Mouse (Mus musculus) embryonic facial prominence, embryonic 14.5 days (tissue): ENCODE results near the gene Msh5. TPM values are rescaled to one million over a fixed set of nuclear protein-coding genes. Genes with fewer than 3 reads are reported as not detected.
A peak's percentile ranks its signal among the peaks of the same experiment; 100 is the strongest.
"Not testable (repeated sequence)": the region's sequence is repeated elsewhere in the genome, so short reads cannot be mapped to it uniquely, and the experiment has no call there.

ENCODE experiments used
- ATAC-seq: fragments of 200-750 bp; cut with Nextera tagmentation; 2 replicates; pipeline ENCODE4 v1.8.0; 2017; ENCODE audit warnings: low read depth, moderate number of reproducible peaks, moderate TSS enrichment
- DNase-seq: peaks from one replicate; pipeline ENCODE4 v3.0.0-alpha.2; 2015; ENCODE audit warnings: low spot score
- H3K27ac ChIP-seq: fragments of 300-500 bp; sonication (generic); replicated peaks from 2 replicates; pipeline ENCODE4 v1.5.1; 2014; ENCODE audit warnings: low read depth, mild to moderate bottlenecking, low read length, moderate library complexity
- H3K27me3 ChIP-seq: fragments of 300-500 bp; sonication (generic); replicated peaks from 2 replicates; pipeline ENCODE4 v1.6.1; 2014; ENCODE audit warnings: low read length; ENCODE audit not compliant: control insufficient read depth, insufficient read depth
- H3K36me3 ChIP-seq: fragments of 300-500 bp; sonication (generic); 2 replicates; pipeline ENCODE4 v1.6.1; 2014; ENCODE audit warnings: low read length, mixed read lengths; ENCODE audit not compliant: control insufficient read depth, insufficient read depth
- H3K4me1 ChIP-seq: fragments of 300-500 bp; sonication (generic); 2 replicates; pipeline ENCODE4 v1.6.1; 2014; ENCODE audit warnings: antibody characterized with exemption, low read length; ENCODE audit not compliant: control insufficient read depth, insufficient read depth
- H3K4me2 ChIP-seq: fragments of 300-500 bp; sonication (generic); 2 replicates; pipeline ENCODE4 v1.6.1; 2014; ENCODE audit warnings: low read depth, mild to moderate bottlenecking, low read length, moderate library complexity, mixed read lengths
- H3K4me3 ChIP-seq: fragments of 300-500 bp; sonication (generic); 2 replicates; pipeline ENCODE4 v1.5.1; 2014; ENCODE audit warnings: low read depth, mild to moderate bottlenecking, low read length
- H3K9ac ChIP-seq: fragments of 300-500 bp; sonication (generic); 2 replicates; pipeline ENCODE4 v1.6.1; 2014; ENCODE audit warnings: low read depth, mild to moderate bottlenecking, low read length, moderate library complexity, mixed read lengths
- H3K9me3 ChIP-seq: fragments of 300-500 bp; sonication (generic); 2 replicates; pipeline ENCODE4 v1.6.1; 2016; ENCODE audit warnings: low read length; ENCODE audit not compliant: control insufficient read depth
- WGBS: fragments of 180-500 bp; shearing (Covaris S2); extraction: QIAGEN DNeasy Blood & Tissue Kit; methylation state at CpG from one replicate; pipeline ENCODE4 v1.1.7; 2014; 5-methylcytosine and 5-hydroxymethylcytosine counted together
- polyA plus RNA-seq: library from polyadenylated mRNA; unstranded; fragments of >200 nt; fragmentation: Nextera tagmentation; extraction: Ambion mirVana; gene quantifications from 2 replicates; pipeline ENCODE4 v1.2.1, GENCODE M21; 2014

The Msh5 gene
- polyA plus RNA-seq, 1 experiment from 2014 or later = 2.5 TPM

GRCm38 (mm10) chr17:35016376-35016775 lies 30.2 kb downstream of the Msh5 start, which contains the start of gene Vwa7:
Gene Vwa7 (plus strand): TSS chr17:35016579.
- no peak within 1 kb of the TSS for H3K4me3 ChIP-seq
- ATAC-seq = peak; percentile 41
- H3K4me2 ChIP-seq = no peak within 1 kb of the TSS
- DNase-seq = peak; percentile 58
- H3K36me3 ChIP-seq = peaks cover 55% of the 10 kb centered on the region
- WGBS = 48% methylated on average over 11 of the region's 12 CpGs
- H3K9ac ChIP-seq = peak within 1 kb of the TSS; percentile 37; the same call in 1 of the 2 replicates
- no peaks in the 10 kb centered on the region for H3K4me1 ChIP-seq
- no peaks in the 10 kb centered on the region for H3K9me3 ChIP-seq
- H3K27me3 ChIP-seq = no peaks in the 10 kb centered on the region
- no peak within 1 kb of the TSS for H3K27ac ChIP-seq

DNA sequence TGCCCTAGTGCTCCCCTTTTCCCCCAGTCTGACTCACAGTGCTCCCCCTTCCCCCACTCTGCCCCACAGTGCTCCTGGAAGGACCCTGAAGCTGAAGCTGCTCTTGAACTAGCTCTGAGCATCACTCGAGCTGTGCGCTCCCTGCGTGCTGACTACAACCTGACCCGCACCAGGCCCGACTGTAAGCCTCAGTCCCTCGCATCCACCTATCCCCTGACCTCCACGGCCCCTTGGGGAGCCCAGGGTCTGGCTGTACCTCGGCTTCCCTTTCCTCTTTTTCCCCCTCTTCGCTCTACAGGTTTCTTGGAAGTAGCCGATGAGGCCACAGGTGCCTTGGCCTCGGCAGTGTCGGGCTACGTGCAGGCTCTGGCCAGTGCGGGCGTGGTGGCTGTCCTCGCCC lies 31.2 kb downstream of the Msh5 start:
- no peak for ATAC-seq

DNA sequence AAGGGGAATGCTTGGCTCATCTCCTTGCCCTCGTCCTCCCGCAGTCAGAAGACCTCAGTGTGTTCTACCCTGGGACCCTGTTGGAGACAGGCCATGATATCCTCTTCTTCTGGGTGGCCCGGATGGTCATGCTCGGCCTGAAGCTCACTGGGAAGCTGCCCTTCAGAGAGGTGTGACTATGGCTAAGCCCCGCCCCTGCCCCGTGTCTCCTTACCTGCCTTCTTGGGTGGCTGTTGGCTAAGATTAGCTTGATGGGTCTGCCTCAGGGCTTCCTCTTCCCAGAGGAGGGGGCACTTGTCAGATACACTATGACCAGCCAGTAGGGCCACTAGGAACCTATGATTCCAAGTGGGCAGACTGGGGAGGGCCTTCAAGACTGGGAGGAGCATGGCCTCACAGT lies 33.3 kb downstream of the Msh5 start:
- Histone ChIP-seq H3K27ac (no peak overlapping the region), H3K4me3 (no peak overlapping the region), H3K9ac (no peak overlapping the region), H3K27me3 (no peaks in the 10 kb centered on the region), H3K9me3 (no peaks in the 10 kb centered on the region), H3K4me1 (no peaks in the 10 kb centered on the region), H3K4me2 (no peak overlapping the region), H3K36me3 (peaks cover 86% of the 10 kb centered on the region)
- WGBS = 76% methylated on average over 6 of the region's 6 CpGs
- no peak for DNase-seq
- no peak for ATAC-seq

More for the DNA sequence above, 31.2 kb downstream of the Msh5 start:
- Histone ChIP-seq H3K4me2 (no peak overlapping the region), H3K4me3 (no peak overlapping the region), H3K36me3 (peaks cover 66% of the 10 kb centered on the region), H3K27ac (no peak overlapping the region), H3K9me3 (no peaks in the 10 kb centered on the region), H3K27me3 (no peaks in the 10 kb centered on the region), H3K4me1 (no peaks in the 10 kb centered on the region), H3K9ac (no peak overlapping the region)
- no peak for DNase-seq
- WGBS = 90% methylated on average over 16 of the region's 16 CpGs

- H3K4me1 ChIP-seq = no peaks in the 10 kb centered on the region
- no peak overlapping the region for H3K9ac ChIP-seq
- H3K36me3 ChIP-seq = peaks cover 93% of the 10 kb centered on the region
- ATAC-seq = no peak
- H3K27ac ChIP-seq = no peak overlapping the region
- no peak overlapping the region for H3K4me3 ChIP-seq
- no peak for DNase-seq
- 85% methylated on average over 12 of the region's 13 CpGs for WGBS
- H3K9me3 ChIP-seq = no peaks in the 10 kb centered on the region
- H3K4me2 ChIP-seq = no peak overlapping the region
- H3K27me3 ChIP-seq = no peaks in the 10 kb centered on the region
These were observed 34.1 kb downstream of the Msh5 start for GRCm38 (mm10) chr17:35012430-35012829.

DNA sequence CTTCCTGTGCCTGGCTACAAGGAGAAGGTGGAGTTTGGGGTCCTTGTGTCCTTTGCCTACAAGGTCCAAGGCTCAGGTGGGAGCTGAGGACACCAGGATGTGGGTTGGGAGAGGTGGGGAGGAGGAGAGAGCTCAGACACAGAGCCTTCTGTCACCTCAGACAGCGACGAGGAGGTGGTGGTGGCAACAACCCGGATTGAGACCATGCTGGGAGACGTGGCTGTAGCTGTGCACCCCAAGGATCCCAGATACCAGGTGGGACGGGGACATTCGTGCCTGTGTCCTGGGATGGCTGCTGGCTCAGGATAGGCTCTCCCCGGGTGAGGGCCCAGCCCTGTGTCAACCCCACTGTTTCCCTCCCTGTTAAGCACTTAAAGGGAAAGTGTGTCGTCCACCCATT lies 35.1 kb downstream of the Msh5 start:
- Histone ChIP-seq H3K9me3 (no peaks in the 10 kb centered on the region), H3K27me3 (no peaks in the 10 kb centered on the region), H3K4me3 (no peak overlapping the region), H3K9ac (no peak overlapping the region), H3K4me1 (no peaks in the 10 kb centered on the region), H3K36me3 (peaks cover 98% of the 10 kb centered on the region), H3K4me2 (no peak overlapping the region), H3K27ac (no peak overlapping the region)
- WGBS = 90% methylated on average over 8 of the region's 8 CpGs
- no peak for ATAC-seq
- no peak for DNase-seq

DNA sequence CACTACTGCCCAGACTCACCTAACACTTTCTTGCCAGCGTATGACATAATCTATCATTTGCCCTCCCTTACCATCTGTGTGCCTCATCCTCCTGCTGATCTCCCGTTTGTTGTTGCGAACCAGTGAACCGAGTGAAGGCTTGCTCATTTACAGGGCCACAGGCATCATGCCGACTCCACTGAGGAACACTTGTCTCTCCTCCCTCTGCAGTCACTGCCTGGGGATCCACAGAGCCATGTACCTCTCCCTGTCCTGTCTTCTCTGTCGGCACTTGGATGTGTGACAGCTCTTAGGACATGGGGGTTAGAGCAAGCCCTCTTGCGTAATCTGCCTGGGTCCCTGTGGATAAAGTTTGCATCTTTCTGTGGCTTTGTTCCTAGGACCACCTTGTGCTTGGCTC lies 37.0 kb downstream of the Msh5 start:
- Histone ChIP-seq H3K36me3 (peaks cover 96% of the 10 kb centered on the region), H3K4me3 (no peak overlapping the region), H3K4me2 (no peak overlapping the region), H3K9ac (no peak overlapping the region), H3K9me3 (no peaks in the 10 kb centered on the region), H3K27ac (no peak overlapping the region), H3K4me1 (no peaks in the 10 kb centered on the region), H3K27me3 (no peaks in the 10 kb centered on the region)
- no peak for DNase-seq
- no peak for ATAC-seq
- 91% methylated on average over 7 of the region's 7 CpGs for WGBS

DNA sequence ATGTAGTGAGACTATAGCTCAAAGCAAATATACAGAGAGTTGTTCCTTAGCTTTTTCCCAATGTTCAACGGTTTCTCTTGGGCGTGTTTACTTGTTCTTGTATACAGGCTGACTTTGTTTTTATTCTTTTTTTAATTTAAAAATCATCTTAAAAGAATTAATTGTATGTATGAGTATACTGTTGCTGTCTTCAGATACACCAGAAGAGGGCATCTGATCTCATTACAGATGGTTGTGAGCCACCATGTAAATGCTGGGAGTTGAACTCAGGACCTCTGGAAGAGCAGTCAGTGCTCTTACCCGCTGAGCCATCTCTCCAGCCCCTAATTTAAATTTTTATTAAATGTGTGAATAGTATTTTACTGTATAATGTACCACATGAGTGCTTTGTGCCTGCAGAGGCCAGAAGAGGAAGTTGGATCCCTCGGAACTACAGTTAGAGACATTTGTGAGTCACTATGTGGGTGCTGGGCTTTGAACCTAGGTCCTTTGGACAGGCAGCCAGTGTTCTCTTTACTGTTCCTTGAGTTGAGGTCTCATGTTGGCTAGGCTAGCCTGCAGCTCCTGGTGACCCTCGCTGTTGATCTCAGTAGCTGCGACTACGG lies 39.1 kb downstream of the Msh5 start:
- Histone ChIP-seq H3K4me3 (no peak overlapping the region), H3K9ac (no peak overlapping the region), H3K9me3 (no peaks in the 10 kb centered on the region), H3K27ac (no peak overlapping the region), H3K27me3 (no peaks in the 10 kb centered on the region), H3K4me2 (no peak overlapping the region), H3K4me1 (peaks cover 3% of the 10 kb centered on the region), H3K36me3 (peaks cover 82% of the 10 kb centered on the region)
- WGBS = 95% methylated on average over 7 of the region's 7 CpGs
- no peak for ATAC-seq
- DNase-seq = no peak

DNA sequence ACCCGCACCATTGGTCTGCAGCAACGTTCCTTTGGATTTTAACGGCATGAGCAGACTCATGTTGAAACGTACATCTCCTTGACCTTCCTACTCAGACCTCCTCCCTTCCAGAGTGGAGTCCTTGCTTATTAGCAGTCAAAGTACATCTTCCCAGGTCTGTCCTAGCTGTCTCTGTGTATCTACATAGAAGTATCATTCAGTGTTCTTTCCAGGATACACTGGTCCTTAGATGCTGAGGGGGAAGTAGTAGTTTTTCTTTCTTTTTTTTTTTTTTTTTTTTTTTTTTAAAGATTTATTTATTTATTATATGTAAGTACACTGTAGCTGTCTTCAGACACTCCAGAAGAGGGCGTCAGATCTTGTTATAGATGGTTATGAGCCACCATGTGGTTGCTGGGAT lies 40.6 kb downstream of the Msh5 start:
- H3K9ac ChIP-seq = not testable (repeated sequence)

DNA sequence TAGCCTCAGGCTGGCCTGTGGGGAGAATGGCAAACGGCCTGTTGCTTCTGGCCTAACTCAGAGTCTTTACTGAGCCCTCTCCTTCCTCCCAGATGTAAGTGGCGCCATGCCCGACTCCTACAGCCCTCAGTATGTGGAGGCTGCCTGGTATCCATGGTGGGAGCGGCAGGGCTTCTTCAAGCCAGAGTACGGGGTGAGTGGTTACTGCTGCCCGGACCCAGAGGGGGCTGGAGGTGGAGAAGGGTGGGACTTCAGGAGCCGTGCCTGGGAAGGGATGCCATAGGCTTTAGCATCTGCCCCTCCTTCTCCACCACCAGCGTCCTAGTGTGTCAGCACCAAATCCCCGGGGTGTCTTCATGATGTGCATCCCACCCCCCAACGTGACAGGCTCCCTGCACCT lies 41.4 kb downstream of the Msh5 start:
- Histone ChIP-seq H3K27me3 (no peaks in the 10 kb centered on the region), H3K9ac (no peak overlapping the region), H3K4me2 (no peak overlapping the region), H3K9me3 (no peaks in the 10 kb centered on the region), H3K36me3 (peaks cover 59% of the 10 kb centered on the region), H3K27ac (no peak overlapping the region), H3K4me1 (peaks cover 7% of the 10 kb centered on the region), H3K4me3 (no peak overlapping the region)
- WGBS = 90% methylated on average over 9 of the region's 10 CpGs
- no peak for DNase-seq
- ATAC-seq = no peak

More for the DNA sequence above, 40.6 kb downstream of the Msh5 start:
- H3K27me3 ChIP-seq, H3K4me2 ChIP-seq, ATAC-seq, H3K4me3 ChIP-seq, DNase-seq, H3K4me1 ChIP-seq, H3K9me3 ChIP-seq, H3K27ac ChIP-seq: not testable (repeated sequence)
- whole genome bisulfite sequencing = 93% methylated on average over 4 of the region's 5 CpGs
- peaks cover 67% of the 10 kb centered on the region for H3K36me3 ChIP-seq
